Mouse (Mus musculus) layer of hippocampus, postnatal 10 days (tissue): Measurements from ENCODE around the gene Scd2. TPM values are rescaled to one million over a fixed set of nuclear protein-coding genes. Genes with fewer than 3 reads are reported as not detected.
"Not testable (repeated sequence)": the region's sequence is repeated elsewhere in the genome, so short reads cannot be mapped to it uniquely, and the experiment has no call there.

Experiments
- DNase-seq, 2 experiments: peaks; one replicate each; pipeline ENCODE4 v3.0.0; 2021; ENCODE audit warnings: low spot score in 2 of 2
- total RNA-seq, 2 experiments: library from RNA; stranded (reverse); gene quantifications; 2 replicates each; pipeline ENCODE4 v1.2.3; 2021

The Scd2 gene
- total RNA-seq, 2 experiments from 2014 or later: 715 to 736 TPM

GRCm38 (mm10) chr19:44295741-44296140 is 2.3 kb downstream of the Scd2 start:
- peak; percentile 89 to 92 for DNase-seq

- no peak for DNase-seq
These were observed 2.7 kb downstream of the Scd2 start for GRCm38 (mm10) chr19:44296186-44296585.

- no peak for DNase-seq
These were observed 3.7 kb downstream of the Scd2 start for GRCm38 (mm10) chr19:44297068-44297760.

- no peak for DNase-seq
These were observed 4.4 kb downstream of the Scd2 start for GRCm38 (mm10) chr19:44297862-44298261.

- DNase-seq: no peak
These were observed 5.6 kb downstream of the Scd2 start for GRCm38 (mm10) chr19:44299078-44299477.

GRCm38 (mm10) chr19:44299902-44300301 is 6.4 kb downstream of the Scd2 start:
- DNase-seq: no peak

GRCm38 (mm10) chr19:44300520-44300919 is 7.0 kb downstream of the Scd2 start:
- DNase-seq: no peak

- DNase-seq: no peak
These were observed 7.7 kb downstream of the Scd2 start for GRCm38 (mm10) chr19:44301176-44301575.

GRCm38 (mm10) chr19:44301671-44302305 is 8.3 kb downstream of the Scd2 start:
- no peak for DNase-seq

- peak in 1 of 2 experiments; percentile 31 for DNase-seq
These were observed 9.4 kb downstream of the Scd2 start for GRCm38 (mm10) chr19:44302901-44303300.

GRCm38 (mm10) chr19:44303502-44303901 is 10.0 kb downstream of the Scd2 start:
- no peak for DNase-seq

- DNase-seq: no peak
These were observed 10.9 kb downstream of the Scd2 start for GRCm38 (mm10) chr19:44304419-44304818.

- no peak for DNase-seq
These were observed 11.5 kb downstream of the Scd2 start for GRCm38 (mm10) chr19:44304851-44305510.

- DNase-seq: no peak
These were observed 12.2 kb downstream of the Scd2 start for GRCm38 (mm10) chr19:44305701-44306100.

GRCm38 (mm10) chr19:44306171-44306570 is 12.7 kb downstream of the Scd2 start:
- DNase-seq: no peak

GRCm38 (mm10) chr19:44307101-44307914 is 13.8 kb downstream of the Scd2 start:
- DNase-seq: no peak

- DNase-seq: no peak
These were observed 14.5 kb downstream of the Scd2 start for GRCm38 (mm10) chr19:44307915-44308470.

GRCm38 (mm10) chr19:44308611-44309246 is 15.3 kb downstream of the Scd2 start:
- DNase-seq: no peak

GRCm38 (mm10) chr19:44309351-44310154 is 16.1 kb downstream of the Scd2 start:
- DNase-seq: no peak

GRCm38 (mm10) chr19:44310155-44310575 is 16.7 kb downstream of the Scd2 start:
- DNase-seq: not testable (repeated sequence)
